Mouse (Mus musculus): Measurements from ENCODE around the gene Il2ra. TPM values are rescaled to one million over a fixed set of nuclear protein-coding genes. Genes with fewer than 3 reads are reported as not detected.

The Il2ra gene
- total and polyA plus RNA-seq, 2 experiments from 2014 or later: not detected

DNA sequence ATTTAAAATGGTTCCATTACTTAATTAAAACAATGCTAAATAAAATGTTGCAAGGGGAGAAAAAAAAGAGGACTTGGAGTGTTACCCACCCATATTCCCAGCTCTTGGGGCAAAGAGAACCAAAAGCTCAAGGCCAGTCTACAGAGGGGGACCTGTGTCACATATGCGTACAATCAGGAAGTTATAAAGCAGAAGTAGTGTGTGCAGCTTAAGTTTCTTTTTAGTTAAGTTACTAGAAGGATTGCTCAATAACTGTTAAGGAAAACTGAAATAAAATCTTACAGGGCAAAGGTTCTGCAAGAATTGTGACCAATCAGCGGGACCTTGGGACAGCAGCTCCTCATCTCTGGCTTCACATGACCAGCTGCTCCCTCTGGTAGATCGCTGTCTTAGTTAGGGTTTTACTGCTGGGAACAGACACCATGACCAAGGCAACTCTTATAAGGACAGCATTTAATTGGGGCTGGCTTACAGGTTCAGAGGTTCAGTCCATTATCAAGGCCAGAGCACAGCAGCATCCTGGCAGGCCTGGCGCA lies 97.0 kb downstream of the Il2ra start:
- no peaks in the 10 kb centered on the region for H3K9me3 ChIP-seq (ENCODE audit: low read length)
- no peaks in the 10 kb centered on the region for H3K4me1 ChIP-seq (ENCODE audit: insufficient read depth)
- no peak overlapping the region for H3K4me3 ChIP-seq (ENCODE audit: low read depth, low read length)
- no peak overlapping the region for H3K9ac ChIP-seq
- TF ChIP-seq CTCF (IDR thresholded peaks at IDR 0.05; ENCODE audit: low read depth): no peak
- no peak overlapping the region for H3K4me2 ChIP-seq (ENCODE audit: low read depth)
- no peak overlapping the region for H3K27ac ChIP-seq (ENCODE audit: low read depth, low read length)
- ATAC-seq (no peak), DNase-seq (no peak)
- 96% methylated on average over 4 of the region's 4 CpGs for WGBS
- no peaks in the 10 kb centered on the region for H3K27me3 ChIP-seq (ENCODE audit: insufficient read depth, low read length)
- H3K36me3 ChIP-seq (ENCODE audit: insufficient read depth): peaks cover 45% of the 10 kb centered on the region

Other genes with a start within 250 kb of the Il2ra start
- gene Pfkfb3, start 88.7 kb upstream of the Il2ra start, total RNA-seq (2014; rRNA removed): 19.2 and 22.5 TPM in 2 replicates
- 21.0 and 28.9 TPM in 2 replicates for gene Pfkfb3, start 88.7 kb upstream of the Il2ra start, polyA plus RNA-seq (2015; fragmentation: Nextera tagmentation; extraction: Ambion mirVana)
- gene Rbm17, start 38.7 kb upstream of the Il2ra start, total RNA-seq (2014; rRNA removed): 95.3 and 95.4 TPM in 2 replicates
- 129 and 130 TPM in 2 replicates for gene Rbm17, start 38.7 kb upstream of the Il2ra start, polyA plus RNA-seq (2015; fragmentation: Nextera tagmentation; extraction: Ambion mirVana)
- gene Gm17490, start 16.5 kb upstream of the Il2ra start, total RNA-seq (2014; rRNA removed): not detected in 2 replicates
- not detected in 2 replicates for gene Gm17490, start 16.5 kb upstream of the Il2ra start, polyA plus RNA-seq (2015; fragmentation: Nextera tagmentation; extraction: Ambion mirVana)
- gene Il15ra, start 62.5 kb downstream of the Il2ra start, total RNA-seq (2014; rRNA removed): 1.00 and 2.2 TPM in 2 replicates
- gene Il15ra, start 62.5 kb downstream of the Il2ra start, polyA plus RNA-seq (2015; fragmentation: Nextera tagmentation; extraction: Ambion mirVana): 0.83 and 1.3 TPM in 2 replicates
- 84.0 and 98.9 TPM in 2 replicates for gene Fbh1, start 134.8 kb downstream of the Il2ra start, total RNA-seq (2014; rRNA removed)
- gene Fbh1, start 134.8 kb downstream of the Il2ra start, polyA plus RNA-seq (2015; fragmentation: Nextera tagmentation; extraction: Ambion mirVana): 64.8 and 66.2 TPM in 2 replicates
- 51.1 and 57.1 TPM in 2 replicates for gene Ankrd16, start 135.1 kb downstream of the Il2ra start, total RNA-seq (2014; rRNA removed)
- gene Ankrd16, start 135.1 kb downstream of the Il2ra start, polyA plus RNA-seq (2015; fragmentation: Nextera tagmentation; extraction: Ambion mirVana): 18.5 and 26.9 TPM in 2 replicates